Mouse (Mus musculus): ENCODE measurements around the gene Spata3.

Gene Spata3

DNA sequence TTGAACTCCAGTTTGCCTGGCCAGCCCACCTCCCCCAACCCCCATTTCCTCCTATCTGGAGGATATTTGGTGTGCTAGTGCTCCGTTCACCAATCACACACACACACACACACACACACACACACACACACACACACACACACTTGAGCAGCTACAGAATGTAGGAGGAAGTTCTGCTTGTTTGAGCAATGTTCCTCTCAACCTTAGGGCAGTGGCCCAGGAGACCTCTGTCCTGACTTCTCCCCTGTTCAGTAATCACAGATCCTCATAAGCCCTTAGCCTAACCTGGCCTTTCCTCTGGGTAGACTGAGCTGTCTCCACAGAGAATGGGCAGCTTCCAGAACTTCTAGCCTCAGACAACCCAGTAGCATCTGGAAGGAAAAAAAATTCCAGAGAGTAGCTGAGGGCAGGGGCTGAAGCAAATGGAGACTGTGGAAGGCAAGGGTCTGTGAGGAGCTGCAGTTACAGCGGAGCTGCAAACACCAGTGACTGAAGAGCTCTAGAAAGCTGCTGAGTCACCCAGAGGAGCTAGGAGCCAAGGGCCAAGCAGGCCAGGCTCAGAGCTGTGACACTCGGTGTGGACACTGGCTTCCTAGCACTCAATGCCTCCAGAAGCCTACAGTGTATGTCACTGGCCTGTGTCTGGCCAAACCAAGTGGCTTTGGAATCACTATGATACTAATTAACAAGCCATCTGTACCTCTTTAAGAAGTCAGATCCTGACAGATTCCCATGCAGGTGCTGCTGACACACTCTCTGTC, 21.8 kb downstream of the Spata3 start:
- no peak for DNase-seq

DNA sequence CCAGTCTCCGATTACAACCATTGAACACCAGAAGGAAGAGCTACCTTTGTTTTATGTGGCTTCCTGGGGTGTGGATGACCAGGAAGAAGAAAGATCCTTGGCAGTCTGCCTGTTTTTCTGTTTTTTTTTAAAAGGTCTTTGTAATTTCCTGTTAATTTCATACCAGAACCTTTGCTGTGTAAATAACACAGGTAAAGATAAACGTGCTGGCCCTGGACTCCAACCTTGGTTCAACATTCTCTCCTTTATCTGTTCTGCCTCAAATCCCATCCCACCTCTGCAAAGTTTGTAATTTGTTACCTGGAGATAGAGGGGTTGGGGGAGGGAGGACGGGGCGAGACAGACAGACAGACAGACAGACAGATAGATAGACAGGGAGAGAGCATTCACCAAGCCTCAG, 23.5 kb downstream of the Spata3 start:
- DNase-seq = no peak

DNA sequence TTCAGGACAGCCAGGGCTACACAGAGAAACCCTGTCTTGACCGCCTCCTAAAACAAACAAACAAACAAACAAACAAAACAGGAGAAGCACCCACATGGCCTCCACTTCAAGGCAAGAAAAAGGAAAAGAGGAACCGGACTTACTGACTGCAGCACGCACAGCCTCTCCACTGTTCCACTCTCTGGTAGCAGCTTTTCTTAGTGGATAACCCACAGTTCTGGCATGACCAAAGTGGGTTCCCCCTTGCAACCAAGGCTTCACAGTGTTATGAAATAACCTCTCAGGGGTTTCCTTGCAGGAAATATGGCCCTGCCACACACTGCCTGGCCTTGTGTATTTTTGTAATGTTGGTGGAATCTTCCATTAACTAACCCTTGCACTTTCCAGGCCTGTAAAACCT, 24.2 kb downstream of the Spata3 start:
- DNase-seq = no peak

DNA sequence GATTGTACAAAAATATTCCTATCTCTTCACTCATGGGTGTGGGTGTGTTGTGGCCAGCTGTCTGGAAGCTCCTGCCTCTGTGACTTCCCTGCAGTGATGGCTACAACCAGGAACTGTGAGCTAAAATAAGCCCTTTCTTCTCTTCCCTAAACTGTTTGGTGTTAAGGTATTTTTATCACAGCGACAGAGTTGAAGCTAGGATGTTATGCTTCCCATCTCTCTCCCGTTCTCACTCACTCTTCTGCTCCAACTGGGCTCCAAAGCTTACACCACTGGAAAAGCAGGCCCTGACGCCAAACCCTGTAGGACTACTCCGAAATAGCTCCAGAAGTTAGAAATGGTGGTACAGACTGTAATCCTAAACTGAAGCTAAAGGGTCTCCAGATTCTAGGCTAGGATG, 28.4 kb downstream of the Spata3 start:
- no peak for DNase-seq

DNA sequence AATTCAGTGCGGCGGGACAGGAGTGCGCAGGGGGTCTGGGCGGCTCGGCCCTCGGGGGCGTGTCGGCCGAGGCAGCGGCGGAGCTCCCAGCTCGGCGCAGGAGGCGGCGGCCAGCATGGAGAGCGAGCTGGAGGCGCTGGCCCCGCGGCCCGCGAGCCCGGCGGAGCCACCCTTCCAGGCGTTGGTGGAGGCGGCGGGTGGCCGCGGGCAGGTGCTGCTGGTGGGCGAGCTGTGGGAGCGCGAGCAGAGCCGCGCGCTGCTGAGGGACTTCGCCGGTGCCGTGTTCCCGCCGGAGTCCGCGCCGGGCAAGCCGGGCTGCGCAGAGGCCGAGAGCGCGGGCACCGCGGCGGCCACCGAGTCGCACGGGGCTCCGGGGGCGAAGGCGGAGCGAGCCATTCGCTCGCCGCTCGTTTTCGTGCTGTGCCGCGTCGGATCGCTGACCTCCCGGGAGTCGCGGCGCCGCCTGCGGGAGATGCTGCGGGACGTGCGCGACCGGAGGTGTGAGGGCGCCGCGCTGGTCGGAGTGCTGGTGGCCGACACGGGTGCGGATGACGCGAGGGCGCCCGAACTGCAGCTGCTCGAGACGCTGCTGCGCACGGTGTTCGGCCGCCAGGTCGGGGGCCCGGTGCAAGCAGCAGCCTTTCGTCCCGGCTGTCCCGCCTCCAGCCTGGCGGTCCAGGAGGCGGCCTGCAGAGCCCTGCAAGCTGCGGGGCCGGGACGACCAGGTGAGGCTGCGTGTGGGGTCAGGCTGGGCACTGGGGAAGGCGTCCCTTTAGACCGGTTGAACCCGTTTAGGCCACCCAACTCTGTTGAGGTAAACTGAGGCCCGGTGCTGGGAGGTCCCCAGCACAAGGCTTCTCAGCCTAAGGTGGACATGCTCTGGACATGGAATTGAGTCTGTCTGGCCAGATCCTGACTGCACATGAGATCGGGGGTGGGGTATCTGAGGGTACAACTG, 29.5 kb downstream of the Spata3 start, which contains the start of gene 2810459M11Rik:
TSS of gene 2810459M11Rik (plus strand) at position 16 of the 958 bp plus-strand sequence.
- peak; percentile 12 for DNase-seq

DNA sequence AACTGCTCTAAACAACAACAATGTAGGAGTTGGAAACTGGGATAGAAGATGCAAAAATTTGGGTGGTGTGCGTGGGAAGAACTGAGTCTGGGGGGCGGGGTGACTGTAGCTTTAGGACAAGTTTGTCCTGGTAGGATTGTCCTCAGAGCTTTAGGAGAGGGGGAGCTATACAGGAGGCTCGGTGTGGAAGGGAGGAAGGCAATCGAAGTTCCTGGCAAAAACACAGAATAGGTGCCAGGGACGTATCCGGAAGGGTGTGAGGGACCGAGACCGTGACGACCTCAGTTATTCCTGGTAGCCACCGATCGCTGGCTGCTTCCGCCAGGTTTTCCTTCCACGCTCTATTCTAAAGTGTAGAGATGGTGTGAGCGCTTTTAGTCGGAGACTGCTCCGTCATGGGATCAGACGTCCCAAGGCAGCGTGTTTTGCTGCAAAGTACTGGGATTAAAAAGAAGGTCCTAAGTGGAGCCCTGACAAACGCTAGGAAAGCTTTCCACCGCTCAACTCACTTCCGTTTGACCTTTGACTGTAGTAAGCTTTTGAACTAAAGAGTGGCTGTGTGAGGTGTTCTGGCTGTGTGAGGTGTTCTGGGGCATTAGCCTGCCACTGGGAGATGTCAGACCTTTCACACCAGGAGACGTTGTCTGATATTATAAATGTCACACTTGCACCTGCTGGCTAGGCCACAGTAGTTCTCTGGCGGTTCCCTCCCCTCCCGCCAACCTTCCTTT, 30.4 kb downstream of the Spata3 start:
- no peak for DNase-seq

DNA sequence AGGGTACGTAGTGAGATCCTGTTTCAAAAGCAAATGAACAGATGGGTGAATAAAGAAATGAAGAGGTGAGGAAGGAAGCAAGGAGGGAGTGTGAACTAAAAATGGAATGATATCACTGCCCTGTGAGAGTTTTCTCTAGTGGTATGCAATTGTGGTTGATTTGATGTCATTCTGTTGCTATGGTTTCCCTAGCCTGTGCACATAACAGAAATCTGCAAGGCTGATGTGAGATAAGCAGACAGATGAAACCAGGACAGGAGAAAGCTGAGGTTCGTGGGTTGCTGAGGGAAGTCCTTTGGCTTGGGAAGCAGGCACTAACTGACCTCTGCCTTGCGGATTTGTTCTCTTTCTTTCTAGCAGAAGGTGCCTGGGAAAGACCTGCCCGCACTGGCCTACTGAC, 31.6 kb downstream of the Spata3 start:
- no peak for DNase-seq

DNA sequence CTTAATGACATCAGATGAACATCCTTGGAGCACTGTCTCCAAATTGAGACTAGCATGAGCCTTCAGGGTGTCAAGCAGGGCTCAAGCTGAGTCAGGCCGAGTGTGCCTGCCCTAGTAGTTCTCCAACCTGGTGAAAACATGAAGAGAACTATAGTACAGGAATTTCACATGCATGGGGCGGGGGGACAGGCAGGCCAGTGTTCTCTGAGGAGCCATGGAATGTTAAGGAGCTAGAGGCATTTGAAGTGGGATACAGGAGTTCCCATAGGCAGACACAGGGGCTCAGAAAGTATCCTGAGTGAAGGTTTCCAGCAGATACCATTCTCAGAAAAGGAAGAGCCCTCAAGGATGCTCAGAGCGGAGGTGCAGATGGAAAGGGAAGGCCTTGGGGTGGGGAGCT, 32.1 kb downstream of the Spata3 start:
- no peak for DNase-seq

DNA sequence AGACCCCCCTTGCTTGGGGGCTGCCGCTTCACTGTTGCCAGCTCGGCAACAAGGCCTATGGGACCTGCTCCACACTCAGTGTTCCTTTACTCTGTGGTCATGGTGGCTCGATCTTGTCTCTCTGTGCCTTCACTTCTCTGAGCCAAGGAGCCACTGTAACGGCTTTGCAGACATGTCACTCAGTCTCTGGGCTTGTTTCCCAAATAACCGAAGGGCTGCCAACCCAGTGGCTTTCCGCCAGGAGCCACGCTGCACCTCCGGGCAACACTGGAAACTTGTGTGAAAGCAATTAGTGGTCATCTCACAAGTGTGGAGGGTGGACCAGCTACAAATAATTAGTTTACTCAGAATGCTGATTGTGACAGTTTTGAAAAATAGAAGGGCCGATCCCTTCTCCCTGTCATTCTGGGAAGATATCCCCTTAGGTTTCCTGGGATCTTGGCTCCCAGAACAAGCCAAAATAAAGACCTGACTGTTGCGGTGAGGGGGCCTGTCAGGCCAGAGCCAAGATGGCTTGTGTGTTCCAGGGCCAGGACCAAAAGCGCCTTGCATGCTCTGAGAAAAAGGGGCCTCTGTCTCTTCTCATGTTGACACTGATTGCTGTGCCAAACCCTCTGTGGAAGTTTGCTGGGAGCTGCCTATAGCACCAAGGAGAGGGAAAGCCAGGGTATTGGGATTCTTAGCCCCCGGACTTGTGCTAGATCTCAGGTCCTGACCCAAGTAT, 36.7 kb downstream of the Spata3 start:
- no peak for DNase-seq

DNA sequence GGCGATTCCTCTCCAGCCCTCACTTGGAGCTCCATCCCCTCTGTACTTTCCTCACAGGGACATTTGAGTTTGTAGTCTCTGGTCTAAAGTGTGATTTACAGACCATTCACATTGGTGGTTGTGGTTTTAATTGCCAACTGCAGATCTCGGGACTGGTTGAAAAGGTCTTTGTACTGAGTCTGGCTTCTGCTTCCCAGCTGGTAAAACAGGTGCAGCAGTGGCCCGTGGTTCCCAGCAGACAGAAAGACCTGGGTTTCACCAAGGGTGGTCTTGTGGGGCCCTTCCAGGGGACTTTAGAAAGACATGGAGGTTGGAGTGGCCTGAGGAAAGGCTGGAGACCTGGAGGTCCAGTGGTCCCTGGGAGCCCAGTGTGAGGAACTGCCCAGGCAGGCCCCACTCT, 38.3 kb downstream of the Spata3 start:
- DNase-seq = no peak

DNA sequence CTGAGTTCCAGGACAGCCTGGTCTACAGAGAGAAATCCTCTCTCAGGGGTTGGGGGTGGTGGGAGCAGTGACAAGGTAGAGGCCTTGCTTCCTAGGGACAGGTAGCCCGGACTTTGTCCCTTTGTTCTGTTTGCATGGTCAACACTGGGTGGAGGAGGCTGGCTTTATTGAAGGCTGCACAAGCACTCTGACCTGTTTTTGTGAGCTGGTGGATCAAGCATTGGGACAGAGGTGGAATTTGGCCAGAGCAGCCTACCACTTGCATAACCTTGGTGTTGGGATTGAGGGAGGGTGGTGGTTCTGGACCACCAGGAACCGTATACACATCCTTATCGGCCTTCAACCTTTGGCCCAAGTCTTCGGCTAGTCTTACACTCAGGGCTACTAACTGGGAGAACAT, 39.7 kb downstream of the Spata3 start:
- no peak for DNase-seq

DNA sequence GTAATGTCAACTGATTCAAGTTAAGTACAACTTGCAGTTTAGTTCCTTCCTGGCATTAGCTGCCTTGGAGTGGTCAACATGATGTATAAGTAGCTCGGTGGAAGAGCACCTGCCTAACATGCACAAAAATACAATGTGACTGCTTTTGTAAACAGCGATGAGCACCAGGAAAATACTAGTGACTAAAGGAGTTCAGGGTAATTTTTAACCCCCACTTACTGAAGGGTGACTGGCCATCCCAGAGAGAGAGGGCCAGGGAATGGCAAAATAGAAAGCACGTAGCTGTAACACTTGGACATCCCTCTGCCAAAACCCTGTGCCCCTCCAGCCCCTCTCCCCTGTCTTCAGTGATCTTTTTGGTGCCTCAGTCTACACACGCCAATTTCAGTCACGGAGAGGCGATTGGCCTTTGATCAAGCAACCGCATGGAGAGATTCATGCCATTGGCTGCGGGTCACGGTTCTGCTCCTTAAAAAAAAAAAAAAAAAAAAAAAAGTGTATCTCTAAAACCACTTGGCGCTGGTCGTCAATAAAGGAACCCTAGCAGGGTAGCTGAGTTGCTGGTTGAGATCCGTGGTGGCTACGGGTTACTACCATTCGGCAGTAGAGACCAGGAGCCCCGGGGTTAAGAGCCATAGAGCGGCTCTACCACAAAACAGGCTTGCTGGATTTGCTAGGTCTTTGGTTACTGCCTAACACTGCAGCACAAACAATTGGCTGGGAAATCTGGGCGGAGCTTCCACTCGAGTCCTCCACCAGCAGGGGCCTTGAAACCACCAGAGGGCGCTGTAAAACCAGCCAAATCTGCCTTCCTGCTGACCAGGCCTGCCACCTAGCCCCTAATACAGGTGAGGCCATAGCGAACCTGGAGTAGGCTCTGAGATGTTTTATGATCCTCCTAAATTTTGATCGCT, 42.5 kb downstream of the Spata3 start:
- peak; percentile 91 for DNase-seq

DNA sequence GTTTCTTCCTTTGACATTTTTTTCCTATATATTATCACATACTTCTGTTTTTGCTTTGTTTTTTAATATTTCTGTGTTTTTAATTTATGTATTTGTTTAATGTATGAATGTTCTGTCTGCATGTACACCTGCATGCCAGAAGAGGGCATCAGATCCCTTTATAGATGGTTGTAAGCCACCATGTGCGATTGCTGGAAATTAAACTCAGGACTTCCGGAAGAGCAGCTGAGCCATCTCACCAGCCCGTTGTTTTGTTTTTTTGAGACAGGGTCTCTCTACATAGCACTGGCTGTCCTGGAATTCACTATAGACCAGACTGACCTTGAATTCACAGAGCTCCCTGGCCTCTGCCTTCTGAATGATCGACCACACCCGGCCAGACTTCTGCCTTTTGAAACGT, 45.9 kb downstream of the Spata3 start:
- DNase-seq = no peak

DNA sequence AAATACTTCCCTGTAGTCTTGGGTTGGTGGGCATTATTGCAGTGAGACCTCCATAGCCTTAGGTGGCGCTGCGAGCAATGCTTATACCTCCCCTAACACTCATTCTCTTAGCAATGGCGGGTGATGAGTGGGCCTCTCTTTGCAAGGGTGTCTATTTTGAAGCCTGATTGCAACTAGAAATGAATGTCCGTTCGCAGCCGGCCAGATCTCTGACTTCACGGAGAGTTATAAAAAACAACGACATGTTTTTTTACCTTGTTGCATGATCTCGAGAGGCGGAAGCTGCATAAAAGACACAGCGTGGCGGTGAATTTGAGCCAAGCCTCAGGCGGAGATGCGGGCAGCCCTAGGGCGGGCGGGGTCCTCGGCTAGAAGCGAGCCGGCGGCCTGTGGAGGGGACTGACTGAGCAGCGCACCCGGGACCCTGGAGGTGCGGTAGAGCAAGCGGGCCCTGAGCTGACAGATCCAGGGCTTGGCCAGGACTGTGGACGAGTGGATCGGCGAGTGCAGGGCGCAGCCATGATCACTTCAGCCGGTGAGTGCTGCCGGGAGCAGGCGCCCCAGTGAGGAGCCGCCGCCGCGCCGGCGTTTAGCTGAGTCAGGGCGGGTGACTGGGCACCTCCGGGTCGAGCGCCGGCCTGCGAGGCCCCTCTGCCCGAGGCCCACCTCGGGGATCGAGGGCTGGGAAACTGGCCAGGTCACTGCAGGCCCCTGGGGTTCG, 47.8 kb downstream of the Spata3 start, which contains the start of gene Psmd1:
TSS of gene Psmd1 (plus strand) at position 117 of the 721 bp plus-strand sequence.
- DNase-seq = peak; percentile 92

DNA sequence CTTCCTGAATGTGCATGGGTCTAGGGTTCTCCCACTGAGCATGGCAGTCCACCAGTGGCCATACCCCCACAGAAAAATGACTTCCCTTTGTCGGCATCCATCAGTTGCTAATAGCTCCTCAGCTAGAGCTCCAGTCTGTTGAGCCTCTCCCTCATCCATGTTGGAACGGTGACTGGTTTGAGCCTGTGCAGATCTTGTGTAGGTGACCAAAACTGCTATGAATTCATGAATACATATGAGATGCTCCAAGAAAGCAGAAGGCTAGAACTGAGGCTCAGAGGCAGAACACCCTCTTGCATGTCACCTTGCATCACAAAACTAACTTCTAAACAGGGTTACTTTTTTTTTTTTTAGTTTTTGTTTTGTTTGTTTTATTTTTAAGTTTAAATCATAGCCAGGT, 59.9 kb downstream of the Spata3 start:
- no peak for DNase-seq
